Mouse (Mus musculus): Measurements from ENCODE around the gene Nanos2. TPM values are rescaled to one million over a fixed set of nuclear protein-coding genes. Genes with fewer than 3 reads are reported as not detected.

Nanos2 gene
- polyA plus RNA-seq, 1 experiment from 2014 or later: not detected

- Histone ChIP-seq H3K27ac (peak within 1 kb of the TSS; percentile 84), H3K9me3 (no peaks in the 10 kb centered on the region), H3K4me1 (replicated peaks) (peaks cover 15% of the 10 kb centered on the region; the same call in 1 of the 2 replicates), H3K36me3 (peaks cover 8% of the 10 kb centered on the region; the same call in 1 of the 2 replicates), H3K9ac (replicated peaks) (peak within 1 kb of the TSS; percentile 63), H3K4me3 (replicated peaks) (peak within 1 kb of the TSS; percentile 56), H3K27me3 (peaks cover 44% of the 10 kb centered on the region), H3K4me2 (peak within 1 kb of the TSS; percentile 84)
- peak; percentile 92 for ATAC-seq (ENCODE audit: insufficient number of reproducible peaks, insufficient read depth, low FRiP score, low TSS enrichment, low read depth)
- under 1% methylated on average over 37 of the region's 37 CpGs for WGBS
Measured at GRCm38 (mm10) chr7:18990601-18991295, 3.5 kb downstream of the Nanos2 start, which contains the start of gene Mypop. Gene Mypop, plus strand, starts transcription at chr7:18991245.

- ATAC-seq (ENCODE audit: insufficient number of reproducible peaks, insufficient read depth, low FRiP score, low TSS enrichment, low read depth): 0 out of 2 replicates have a peak, but pooled peaks have one; percentile 3
- Histone ChIP-seq H3K4me1 (replicated peaks) (peaks cover 15% of the 10 kb centered on the region; the same call in 1 of the 2 replicates), H3K36me3 (peaks cover 17% of the 10 kb centered on the region; the same call in 1 of the 2 replicates), H3K4me3 (replicated peaks) (peak overlapping the region; percentile 56), H3K27ac (no peak overlapping the region), H3K27me3 (peaks cover 44% of the 10 kb centered on the region), H3K9ac (replicated peaks) (peak overlapping the region; percentile 63), H3K4me2 (peak overlapping the region; percentile 84), H3K9me3 (no peaks in the 10 kb centered on the region)
- 1% methylated on average over 54 of the region's 59 CpGs for WGBS
Measured at GRCm38 (mm10) chr7:18991660-18992293, 4.6 kb downstream of the Nanos2 start.

GRCm38 (mm10) chr7:18992294-18992675 lies 5.1 kb downstream of the Nanos2 start:
- no peak for ATAC-seq (ENCODE audit: insufficient number of reproducible peaks, insufficient read depth, low FRiP score, low TSS enrichment, low read depth)
- Histone ChIP-seq H3K9me3 (no peaks in the 10 kb centered on the region), H3K4me3 (replicated peaks) (peak overlapping the region; percentile 56), H3K4me1 (replicated peaks) (peaks cover 15% of the 10 kb centered on the region; the same call in 1 of the 2 replicates), H3K4me2 (peak overlapping the region; percentile 84), H3K27me3 (peaks cover 44% of the 10 kb centered on the region), H3K9ac (replicated peaks) (peak overlapping the region; percentile 63), H3K27ac (no peak overlapping the region), H3K36me3 (peaks cover 19% of the 10 kb centered on the region; the same call in 1 of the 2 replicates)
- 3% methylated on average over 31 of the region's 31 CpGs for WGBS

GRCm38 (mm10) chr7:18993036-18993435 lies 5.8 kb downstream of the Nanos2 start:
- WGBS: 87% methylated on average over 5 of the region's 5 CpGs
- Histone ChIP-seq H3K9me3 (no peaks in the 10 kb centered on the region), H3K4me1 (replicated peaks) (peaks cover 15% of the 10 kb centered on the region; the same call in 1 of the 2 replicates), H3K4me3 (replicated peaks) (peak overlapping the region; percentile 56), H3K27me3 (peaks cover 40% of the 10 kb centered on the region), H3K27ac (no peak overlapping the region), H3K9ac (replicated peaks) (no peak overlapping the region), H3K4me2 (peak overlapping the region; percentile 84), H3K36me3 (peaks cover 22% of the 10 kb centered on the region; the same call in 1 of the 2 replicates)
- ATAC-seq (ENCODE audit: insufficient number of reproducible peaks, insufficient read depth, low FRiP score, low TSS enrichment, low read depth): no peak

- peaks cover 3% of the 10 kb centered on the region; the same call in 1 of the 2 replicates for H3K27me3 ChIP-seq
- 48% methylated on average over 9 of the region's 9 CpGs for WGBS
- H3K9ac ChIP-seq (replicated peaks): no peak overlapping the region
- no peak overlapping the region for H3K4me3 ChIP-seq (replicated peaks)
- H3K27ac ChIP-seq: no peak overlapping the region
- H3K36me3 ChIP-seq: peaks cover 28% of the 10 kb centered on the region; the same call in 1 of the 2 replicates
- H3K4me1 ChIP-seq (replicated peaks): peaks cover 9% of the 10 kb centered on the region
- no peak overlapping the region for H3K4me2 ChIP-seq
- H3K9me3 ChIP-seq: no peaks in the 10 kb centered on the region
- ATAC-seq (ENCODE audit: insufficient number of reproducible peaks, insufficient read depth, low FRiP score, low TSS enrichment, low read depth): no peak
Measured at GRCm38 (mm10) chr7:18998835-18999234, 11.6 kb downstream of the Nanos2 start.

- Histone ChIP-seq H3K4me2 (peak overlapping the region; percentile 56), H3K4me3 (replicated peaks) (peak overlapping the region; percentile 33), H3K36me3 (peaks cover 27% of the 10 kb centered on the region), H3K9me3 (no peaks in the 10 kb centered on the region), H3K27ac (peak overlapping the region; percentile 17; the same call in 1 of the 2 replicates), H3K4me1 (replicated peaks) (peaks cover 19% of the 10 kb centered on the region), H3K27me3 (no peaks in the 10 kb centered on the region), H3K9ac (replicated peaks) (peak overlapping the region; percentile 57)
- ATAC-seq (ENCODE audit: insufficient number of reproducible peaks, insufficient read depth, low FRiP score, low TSS enrichment, low read depth): no peak
- 48% methylated on average over 10 of the region's 10 CpGs for WGBS
Measured at GRCm38 (mm10) chr7:19000421-19000820, 13.2 kb downstream of the Nanos2 start.

- Histone ChIP-seq H3K4me2 (peak overlapping the region; percentile 56), H3K9me3 (no peaks in the 10 kb centered on the region), H3K9ac (replicated peaks) (peak overlapping the region; percentile 57), H3K36me3 (peaks cover 29% of the 10 kb centered on the region), H3K4me1 (replicated peaks) (peaks cover 27% of the 10 kb centered on the region), H3K27ac (peak overlapping the region; percentile 17; the same call in 1 of the 2 replicates), H3K4me3 (replicated peaks) (peak overlapping the region; percentile 33), H3K27me3 (no peaks in the 10 kb centered on the region)
- WGBS: 25% methylated on average over 18 of the region's 18 CpGs
- ATAC-seq (ENCODE audit: insufficient number of reproducible peaks, insufficient read depth, low FRiP score, low TSS enrichment, low read depth): no peak
Measured at GRCm38 (mm10) chr7:19001066-19001806, 14.0 kb downstream of the Nanos2 start.

- no peak for ATAC-seq (ENCODE audit: insufficient number of reproducible peaks, insufficient read depth, low FRiP score, low TSS enrichment, low read depth)
- Histone ChIP-seq H3K9me3 (no peaks in the 10 kb centered on the region), H3K27me3 (no peaks in the 10 kb centered on the region), H3K27ac (0 out of 2 replicates have a peak overlapping the region, but pooled peaks have one; percentile 17), H3K4me2 (no peak overlapping the region), H3K4me1 (replicated peaks) (peaks cover 32% of the 10 kb centered on the region), H3K4me3 (replicated peaks) (no peak overlapping the region), H3K36me3 (peaks cover 29% of the 10 kb centered on the region), H3K9ac (replicated peaks) (no peak overlapping the region; the same call in 1 of the 2 replicates)
- 46% methylated on average over 3 of the region's 3 CpGs for WGBS
Measured at GRCm38 (mm10) chr7:19001807-19002085, 14.5 kb downstream of the Nanos2 start.

- 31% methylated on average over 4 of the region's 4 CpGs for WGBS
- H3K4me3 ChIP-seq (replicated peaks): peak overlapping the region; percentile 37
- no peaks in the 10 kb centered on the region for H3K9me3 ChIP-seq
- peak overlapping the region; percentile 58 for H3K9ac ChIP-seq (replicated peaks)
- no peaks in the 10 kb centered on the region for H3K27me3 ChIP-seq
- peak overlapping the region; percentile 64 for H3K4me2 ChIP-seq
- no peak for ATAC-seq (ENCODE audit: insufficient number of reproducible peaks, insufficient read depth, low FRiP score, low TSS enrichment, low read depth)
- H3K27ac ChIP-seq: peak overlapping the region; percentile 76; the same call in 1 of the 2 replicates
- peaks cover 35% of the 10 kb centered on the region for H3K4me1 ChIP-seq (replicated peaks)
- H3K36me3 ChIP-seq: peaks cover 33% of the 10 kb centered on the region
Measured at GRCm38 (mm10) chr7:19002115-19002514, 14.9 kb downstream of the Nanos2 start.

GRCm38 (mm10) chr7:19002848-19003498 lies 15.8 kb downstream of the Nanos2 start:
- Histone ChIP-seq H3K27ac (peak overlapping the region; percentile 76), H3K4me1 (replicated peaks) (peaks cover 44% of the 10 kb centered on the region), H3K9me3 (no peaks in the 10 kb centered on the region), H3K4me3 (replicated peaks) (peak overlapping the region; percentile 37), H3K4me2 (peak overlapping the region; percentile 64), H3K36me3 (peaks cover 37% of the 10 kb centered on the region), H3K9ac (replicated peaks) (peak overlapping the region; percentile 58), H3K27me3 (no peaks in the 10 kb centered on the region)
- ATAC-seq (ENCODE audit: insufficient number of reproducible peaks, insufficient read depth, low FRiP score, low TSS enrichment, low read depth): peak; percentile 33; the same call in 1 of the 2 replicates
- 3% methylated on average over 17 of the region's 17 CpGs for WGBS

Measured in limb, embryonic 12.5 days (tissue).